Comparison of ENCODE assay signal across 22 mouse cellular contexts in the genomic region with DNA sequence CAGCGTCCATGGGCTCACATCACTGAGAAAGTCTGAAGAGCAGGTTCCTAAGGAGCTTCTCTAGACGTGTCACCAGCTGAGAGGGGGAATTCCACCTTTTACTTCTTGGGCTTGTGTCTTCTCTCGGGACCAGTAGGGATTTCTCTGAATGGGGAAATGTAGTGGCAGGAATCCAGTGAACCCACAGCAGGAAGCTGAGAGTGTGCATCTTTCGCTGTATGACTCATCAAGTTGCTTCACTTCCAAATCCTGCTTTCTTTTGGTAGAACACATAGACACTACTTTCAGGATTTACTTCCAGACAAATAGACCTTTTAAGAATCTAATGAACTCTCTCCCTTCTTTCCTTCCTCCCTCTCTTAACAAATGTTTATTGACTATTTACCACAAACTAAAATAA.
DNase-seq lines count a peak whose midpoint lies in the region; ATAC-seq and TF ChIP-seq lines count a peak whose summit lies in the region.
"Had no signal": no experiment of that assay in that cellular context is flagged by ENCODE, and none has a peak within 500 bp of the region (broad histone marks: within the 10 kb centered on the region; RNA-seq: fewer than 3 reads in every experiment).

No protein-coding gene starts in this region.

- H3K4me2 ChIP-seq in lung, postnatal 0 days (replicated peaks; ENCODE audit: low read depth, low read length), result no peak overlapping the region
- no peak overlapping the region for H3K4me2 ChIP-seq in forebrain, embryonic 14.5 days (ENCODE audit: low read length)
- H3K4me2 ChIP-seq: embryonic facial prominence, embryonic 15.5 days; forebrain, embryonic 13.5 days; heart, embryonic 11.5 days; limb, embryonic 12.5 days; neural tube, embryonic 15.5 days had no signal

- CTCF ChIA-PET in Patski (lab: Charles Lee), result no interaction called here

- TF ChIP-seq CTCF in lung, postnatal 0 days (IDR thresholded peaks at IDR 0.05), result no peak
- TF ChIP-seq CTCF in Patski (IDR thresholded peaks at IDR 0.05), result no peak

- H3K9me3 ChIP-seq in lung, postnatal 0 days (ENCODE audit: low read length), result no peaks in the 10 kb centered on the region
- no peaks in the 10 kb centered on the region for H3K9me3 ChIP-seq in forebrain, embryonic 14.5 days (replicated peaks; ENCODE audit: control insufficient read depth, low read length)
- H3K9me3 ChIP-seq: embryonic facial prominence, embryonic 15.5 days; forebrain, embryonic 13.5 days; limb, embryonic 12.5 days; midbrain, embryonic 10.5 days; neural tube, embryonic 15.5 days had no signal

- H3K36me3 ChIP-seq in lung, postnatal 0 days (ENCODE audit: insufficient read depth, low read length), result no peaks in the 10 kb centered on the region
- H3K36me3 ChIP-seq in forebrain, embryonic 14.5 days (ENCODE audit: control insufficient read depth, insufficient read depth, low read length), result no peaks in the 10 kb centered on the region
- H3K36me3 ChIP-seq: embryonic facial prominence, embryonic 15.5 days; limb, embryonic 12.5 days; midbrain, embryonic 10.5 days; neural tube, embryonic 15.5 days had no signal

- H3K9ac ChIP-seq in lung, postnatal 0 days (replicated peaks; ENCODE audit: low read depth), result no peak overlapping the region
- no peak overlapping the region for H3K9ac ChIP-seq in forebrain, embryonic 14.5 days (ENCODE audit: low read length)
- H3K9ac ChIP-seq: embryonic facial prominence, embryonic 15.5 days; forebrain, embryonic 13.5 days; limb, embryonic 12.5 days; neural tube, embryonic 15.5 days had no signal

- no peaks in the 10 kb centered on the region for H3K27me3 ChIP-seq in lung, postnatal 0 days (replicated peaks; ENCODE audit: insufficient read depth, low read length)
- no peaks in the 10 kb centered on the region for H3K27me3 ChIP-seq in Patski
- H3K27me3 ChIP-seq in forebrain, embryonic 14.5 days (replicated peaks; ENCODE audit: control insufficient read depth, insufficient read depth, low read length), result no peaks in the 10 kb centered on the region
- H3K27me3 ChIP-seq: embryonic facial prominence, embryonic 15.5 days; forebrain, embryonic 13.5 days; limb, embryonic 12.5 days; neural tube, embryonic 15.5 days had no signal

- peak; percentile 8 to 20 for DNase-seq in frontal cortex, postnatal 36 days (ENCODE audit: low spot score in 2 of 2)
- DNase-seq in frontal cortex, postnatal 25 days (ENCODE audit: low spot score in 2 of 2), result no peak
- peak; percentile 11 for DNase-seq in lung, postnatal 0 days (ENCODE audit: low spot score)
- no peak for DNase-seq in lung, postnatal 25 days (ENCODE audit: low spot score)
- DNase-seq in Patski (ENCODE audit: low read depth, low spot score), result peak; percentile 64
- no peak for DNase-seq in forebrain, embryonic 14.5 days (ENCODE audit: low spot score)
- no peak for DNase-seq in natural killer cell, adult 2 months (ENCODE audit: low spot score in 2 of 2)
- DNase-seq: cerebellum, adult 11 months; gastrocnemius, postnatal 14 days; heart, postnatal 36 days; kidney, adult 8-10 months; kidney, postnatal 4 days; lung, postnatal 36 days; retina, postnatal 1 day; thymus, postnatal 36 days had no signal

- H3K4me3 ChIP-seq in lung, postnatal 0 days (ENCODE audit: low read depth, low read length), result no peak overlapping the region
- H3K4me3 ChIP-seq in forebrain, embryonic 14.5 days (ENCODE audit: low read depth, low read length), result no peak overlapping the region
- H3K4me3 ChIP-seq: embryonic facial prominence, embryonic 15.5 days; forebrain, embryonic 13.5 days; limb, embryonic 12.5 days; midbrain, embryonic 10.5 days; neural tube, embryonic 15.5 days had no signal

- no peak for TF ChIP-seq EP300 in lung, postnatal 0 days (IDR thresholded peaks at IDR 0.05)

- no peak overlapping the region for H3K27ac ChIP-seq in lung, postnatal 0 days (ENCODE audit: low read length)
- H3K27ac ChIP-seq in forebrain, embryonic 14.5 days (ENCODE audit: low read depth, low read length), result no peak overlapping the region
- H3K27ac ChIP-seq: embryonic facial prominence, embryonic 15.5 days; forebrain, embryonic 13.5 days; limb, embryonic 12.5 days; midbrain, embryonic 10.5 days; neural tube, embryonic 15.5 days had no signal

- in situ Hi-C loops in Patski (cut with MboI; ENCODE audit: low pct_unique_long_range_greater_than_20kb), result loop anchor here (25.0 kb wide), 1 partner anchor 561 kb away; the partner anchor contains the start of gene Psmd6

- 68% methylated on average over 4 of the region's 4 CpGs for WGBS in lung, postnatal 0 days
- 75% methylated on average over 4 of the region's 4 CpGs for WGBS in forebrain, embryonic 14.5 days

- H3K4me1 ChIP-seq in lung, postnatal 0 days (ENCODE audit: insufficient read depth, low read depth, low read length), result no peaks in the 10 kb centered on the region
- H3K4me1 ChIP-seq in forebrain, embryonic 14.5 days (ENCODE audit: control insufficient read depth, insufficient read depth, low read length), result no peaks in the 10 kb centered on the region
- H3K4me1 ChIP-seq: embryonic facial prominence, embryonic 15.5 days; limb, embryonic 12.5 days; midbrain, embryonic 10.5 days; neural tube, embryonic 15.5 days had no signal

- no peak for ATAC-seq in lung, postnatal 0 days
- peak; percentile 88 for ATAC-seq in Patski
- no peak for ATAC-seq in forebrain, embryonic 14.5 days
- ATAC-seq: forebrain, embryonic 13.5 days; hindbrain, embryonic 16.5 days had no signal

- POLR2A ChIA-PET in Patski (lab: Charles Lee), result no interaction called here

Comparison
In these comparisons a context has a peak if more than half of its experiments do, and no peak if none do; other contexts are left out.
1. DNase-seq: peak in frontal cortex, postnatal 36 days (2 of 2), lung, postnatal 0 days (single experiment) and Patski (single experiment); none in frontal cortex, postnatal 25 days (0 of 2), lung, postnatal 25 days (single experiment), forebrain, embryonic 14.5 days (single experiment) and natural killer cell, adult 2 months (0 of 2).